Mouse (Mus musculus): ENCODE results near the gene Dmrta2.
A peak's percentile ranks its signal among the peaks of the same experiment; 100 is the strongest.

Dmrta2 gene

DNA sequence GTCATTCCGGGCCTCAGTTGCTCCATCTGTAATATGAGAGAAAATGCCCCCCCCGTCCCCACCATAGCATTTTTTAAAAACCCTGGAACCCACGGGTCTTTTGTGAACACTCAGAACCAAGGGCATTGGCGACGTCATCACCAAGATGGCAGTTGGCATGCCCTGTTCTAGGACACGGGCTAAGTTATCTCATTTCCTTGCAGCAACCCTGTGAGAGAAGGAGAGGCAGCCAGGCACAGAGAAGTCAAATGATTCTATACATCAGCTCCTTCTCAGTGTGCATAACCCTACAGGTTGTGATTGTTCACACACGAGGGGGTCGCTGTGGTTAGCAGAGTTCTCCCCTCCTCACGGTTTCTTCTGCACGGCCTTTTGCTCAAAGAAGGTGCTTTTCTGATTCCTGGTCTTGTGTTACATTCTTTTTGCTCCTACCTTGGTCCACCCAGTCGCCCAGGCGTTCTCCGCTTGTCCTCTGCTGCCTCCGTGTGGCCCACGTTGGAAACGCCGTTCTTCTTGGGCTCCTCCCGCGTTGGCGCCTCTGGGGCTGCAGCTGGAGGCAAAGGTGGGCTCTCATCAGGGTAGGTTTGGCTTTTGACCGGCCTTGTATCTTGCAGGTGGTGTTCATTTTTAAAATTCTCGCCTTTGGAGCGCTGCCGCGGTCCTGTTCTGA is 44.2 kb downstream of the Dmrta2 start:
- DNase-seq (ENCODE audit: low spot score) = peak; percentile 12

DNA sequence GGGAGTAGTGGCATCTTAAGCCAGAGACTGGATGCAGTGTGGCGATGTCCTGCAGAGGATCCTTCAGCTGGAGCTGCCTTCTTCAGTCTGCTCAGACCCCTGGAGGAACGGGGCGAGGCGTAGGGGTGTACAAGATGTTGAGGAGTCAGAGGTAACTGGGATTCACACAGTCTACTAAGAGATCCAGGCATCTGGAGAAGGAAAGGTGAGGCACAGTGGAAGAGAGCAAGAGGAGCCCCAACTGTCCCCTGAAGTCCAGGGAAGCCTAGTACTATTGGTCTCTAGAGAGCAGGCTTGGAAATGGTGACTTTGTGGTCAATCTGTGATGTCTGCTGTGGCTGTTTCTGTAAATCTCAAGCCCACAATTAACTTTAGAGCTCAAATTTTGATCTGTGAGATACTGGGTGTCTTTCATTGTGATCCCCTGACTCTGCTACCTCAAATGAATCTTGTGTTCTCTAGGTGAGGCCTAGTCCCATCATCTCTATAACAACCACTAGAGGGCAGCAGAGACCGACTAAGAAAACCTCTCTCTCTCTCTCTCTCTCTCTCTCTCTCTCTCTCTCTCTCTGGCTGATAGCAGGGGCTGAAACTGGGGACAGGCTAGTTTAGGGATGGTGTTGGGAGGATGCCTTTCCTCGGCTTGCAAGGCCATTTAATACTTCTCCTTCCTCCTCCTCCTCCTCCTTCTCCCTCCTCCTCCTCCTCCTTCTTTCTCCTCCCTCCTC is 50.8 kb downstream of the Dmrta2 start:
- DNase-seq (ENCODE audit: low spot score) = no peak

DNA sequence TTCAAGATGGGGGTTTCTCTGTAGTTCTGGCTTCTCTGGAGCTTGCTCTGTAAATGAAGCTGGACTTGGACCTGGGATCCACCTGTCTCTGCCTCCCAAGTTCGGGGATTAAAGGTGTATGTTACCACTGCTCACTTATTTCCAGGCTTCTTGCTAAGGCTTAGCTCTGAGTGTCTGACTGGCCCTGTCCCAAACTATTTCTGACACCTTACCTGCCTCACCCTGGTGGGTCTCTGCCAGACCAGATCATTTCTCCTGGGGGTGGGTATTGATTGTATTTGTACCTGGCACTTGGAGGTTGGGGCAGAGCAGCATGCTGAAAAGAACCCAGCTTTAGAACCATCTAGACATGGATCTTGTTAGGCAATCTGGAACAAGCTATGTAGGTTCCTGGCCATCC is 51.6 kb downstream of the Dmrta2 start:
- no peak for DNase-seq (ENCODE audit: low spot score)
